Mouse (Mus musculus) E14TG2a.4 (cell line): ENCODE measurements at regions not wholly inside any gene's neighbourhood (a gene's known extent, or its start where the extent isn't known, plus 50 kb on each side); places are given as distances from the start of the nearest gene placed in this dataset.
"Not testable (repeated sequence)": the region's sequence is repeated elsewhere in the genome, so short reads cannot be mapped to it uniquely, and the experiment has no call there.

Source experiments
- CTCF ChIP-seq: conservative IDR thresholded peaks from 2 replicates; pipeline ENCODE4 v1.5.1; 2014; ENCODE audit warnings: low read length
- POU5F1 ChIP-seq: IDR thresholded peaks from 2 replicates; pipeline ENCODE4 v1.6.1; 2014; ENCODE audit warnings: low read length, borderline replicate concordance

DNA sequence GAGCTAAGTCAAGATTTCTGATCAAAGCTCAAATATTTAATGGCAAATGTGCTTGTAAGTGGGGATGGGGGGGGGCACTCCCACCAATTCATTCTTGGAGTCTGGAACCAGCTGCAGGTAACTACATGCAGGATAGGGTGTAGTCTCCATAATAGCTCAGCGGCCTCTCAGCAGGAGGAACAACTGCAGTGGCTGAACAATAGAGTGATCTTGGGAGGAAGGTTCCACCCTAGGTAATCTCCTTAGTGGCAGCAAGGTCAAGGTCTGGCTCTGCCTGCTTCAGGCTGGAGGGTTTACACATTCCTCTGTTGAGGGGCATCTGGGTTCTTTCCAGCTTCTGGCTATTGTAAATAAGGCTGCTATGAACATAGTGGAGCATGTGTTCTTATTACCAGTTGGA is 164.0 kb upstream of the Klf6 start:
- not testable (repeated sequence) for TF ChIP-seq CTCF, POU5F1
